Mouse (Mus musculus) adrenal gland, postnatal 14 days (tissue): ENCODE measurements around the gene Cldn11. TPM values are rescaled to one million over a fixed set of nuclear protein-coding genes. Genes with fewer than 3 reads are reported as not detected.

Experiments used
- DNase-seq: peaks from one replicate; pipeline ENCODE4 v3.0.0; 2021; ENCODE audit warnings: mixed read lengths
- total RNA-seq: library from RNA; stranded (reverse); gene quantifications from 2 replicates; pipeline ENCODE4 v1.2.3, GENCODE M21; 2021

Gene Cldn11
- total RNA-seq, 1 experiment from 2014 or later = 11.9 TPM

GRCm38 (mm10) chr3:31160046-31160445 lies 10.3 kb downstream of the Cldn11 start:
- no peak for DNase-seq

GRCm38 (mm10) chr3:31161336-31161735 lies 11.6 kb downstream of the Cldn11 start:
- DNase-seq = no peak

- no peak for DNase-seq
These were observed 13.1 kb downstream of the Cldn11 start for GRCm38 (mm10) chr3:31162860-31163259.

GRCm38 (mm10) chr3:31165803-31166202 lies 16.1 kb downstream of the Cldn11 start:
- DNase-seq = no peak

GRCm38 (mm10) chr3:31166365-31166871 lies 16.7 kb downstream of the Cldn11 start:
- no peak for DNase-seq

GRCm38 (mm10) chr3:31190342-31190741 lies 40.6 kb downstream of the Cldn11 start:
- no peak for DNase-seq

- DNase-seq = no peak
These were observed 41.7 kb downstream of the Cldn11 start for GRCm38 (mm10) chr3:31191402-31191801.

GRCm38 (mm10) chr3:31199162-31199877 lies 49.6 kb downstream of the Cldn11 start:
- DNase-seq = no peak

- no peak for DNase-seq
These were observed 54.2 kb downstream of the Cldn11 start for GRCm38 (mm10) chr3:31203947-31204346.

- no peak for DNase-seq
These were observed 55.4 kb downstream of the Cldn11 start for GRCm38 (mm10) chr3:31205167-31205566.

GRCm38 (mm10) chr3:31208046-31208445 lies 58.3 kb downstream of the Cldn11 start:
- DNase-seq = peak; percentile 34

- no peak for DNase-seq
These were observed 58.8 kb downstream of the Cldn11 start for GRCm38 (mm10) chr3:31208458-31208994.

- DNase-seq = no peak
These were observed 59.3 kb downstream of the Cldn11 start for GRCm38 (mm10) chr3:31209001-31209400.

- DNase-seq = no peak
These were observed 62.7 kb downstream of the Cldn11 start for GRCm38 (mm10) chr3:31212205-31213038.

- DNase-seq = no peak
These were observed 64.1 kb downstream of the Cldn11 start for GRCm38 (mm10) chr3:31213802-31214201.

Other genes with a start within 250 kb of the Cldn11 start
- gene Phc3, start 180.5 kb upstream of the Cldn11 start, total RNA-seq = 27.8 and 31.4 TPM in 2 replicates
- 50.4 and 53.0 TPM in 2 replicates for gene Prkci, start 154.2 kb upstream of the Cldn11 start, total RNA-seq
- gene Skil, start 54.9 kb upstream of the Cldn11 start, total RNA-seq = 48.4 and 54.3 TPM in 2 replicates
- gene Slc7a14, start 160.5 kb downstream of the Cldn11 start, total RNA-seq = 4.2 and 5.4 TPM in 2 replicates